Mouse (Mus musculus) liver, embryonic 14.5 days (tissue): ENCODE measurements around the gene Pdgfra.

Experiments used
- CTCF ChIP-seq: IDR thresholded peaks from 2 replicates; pipeline ENCODE4 v1.5.1; 2016; ENCODE audit warnings: antibody characterized with exemption, low read depth, control low read depth
- EP300 ChIP-seq: IDR thresholded peaks from 2 replicates; pipeline ENCODE4 v1.6.1; 2016; ENCODE audit warnings: antibody characterized with exemption, low read depth

DNA sequence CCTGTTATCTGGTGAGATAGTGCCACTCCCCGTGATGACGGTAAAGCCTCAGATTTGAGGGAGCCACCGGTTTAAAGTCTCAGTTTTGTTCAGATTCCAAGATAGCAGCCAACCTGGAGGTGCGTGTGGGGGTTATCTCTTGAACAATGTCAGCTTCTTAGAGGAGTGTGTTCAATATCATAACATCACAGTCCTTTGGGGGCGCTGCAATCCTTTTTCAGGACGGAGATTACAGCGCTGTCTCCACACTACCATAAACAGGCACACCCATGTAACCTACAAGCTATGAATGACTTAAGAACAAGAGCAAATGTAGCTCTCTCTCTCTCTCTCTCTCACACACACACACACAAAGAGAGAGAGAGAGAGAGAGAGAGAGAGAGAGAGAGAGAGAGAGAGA, 8.3 kb upstream of the Pdgfra start:
- TF ChIP-seq CTCF (no peak), EP300 (no peak)
